Mouse (Mus musculus): ENCODE measurements around the gene Dyrk1b. TPM values are rescaled to one million over a fixed set of nuclear protein-coding genes. Genes with fewer than 3 reads are reported as not detected.
"Not testable (repeated sequence)": the region's sequence is repeated elsewhere in the genome, so short reads cannot be mapped to it uniquely, and the experiment has no call there.

Gene Dyrk1b
- polyA plus RNA-seq (2012; rRNA removed), result 40.1 and 43.3 TPM in 2 replicates

DNA sequence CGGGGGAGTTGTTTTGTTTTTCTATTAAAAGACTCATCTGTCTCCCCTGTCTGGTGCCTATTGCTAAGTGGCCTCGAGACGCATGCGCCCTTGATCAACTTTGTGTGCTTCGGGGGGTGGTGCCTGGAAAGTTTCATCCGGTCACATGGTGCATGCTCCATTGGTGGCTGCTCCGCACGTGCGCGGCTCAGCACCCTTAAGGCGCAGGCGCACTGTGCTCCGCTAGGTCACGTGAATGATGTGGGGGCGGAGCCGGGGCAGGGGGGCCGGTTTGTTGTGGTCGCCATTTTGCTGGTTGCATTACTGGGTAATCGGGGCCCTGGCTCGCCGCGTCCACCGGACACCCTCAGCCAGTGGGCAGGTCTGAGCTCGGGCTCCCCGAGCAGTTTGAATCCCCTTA is at the start of gene Dyrk1b:
TSS of gene Dyrk1b (plus strand) at position 242 of the 400 bp plus-strand sequence.
- DNase-seq (ENCODE audit: low read depth), result peak; percentile 100
- TF ChIP-seq CTCF (IDR thresholded peaks at IDR 0.05; ENCODE audit: borderline replicate concordance, extremely low read depth, insufficient read depth, insufficient read length), result no peak
- TF ChIP-seq POLR2A (IDR thresholded peaks at IDR 0.05; ENCODE audit: borderline replicate concordance, extremely low read depth, insufficient read depth, insufficient read length, poor library complexity, severe bottlenecking), result peak; percentile 21; the same call in 1 of the 2 replicates

DNA sequence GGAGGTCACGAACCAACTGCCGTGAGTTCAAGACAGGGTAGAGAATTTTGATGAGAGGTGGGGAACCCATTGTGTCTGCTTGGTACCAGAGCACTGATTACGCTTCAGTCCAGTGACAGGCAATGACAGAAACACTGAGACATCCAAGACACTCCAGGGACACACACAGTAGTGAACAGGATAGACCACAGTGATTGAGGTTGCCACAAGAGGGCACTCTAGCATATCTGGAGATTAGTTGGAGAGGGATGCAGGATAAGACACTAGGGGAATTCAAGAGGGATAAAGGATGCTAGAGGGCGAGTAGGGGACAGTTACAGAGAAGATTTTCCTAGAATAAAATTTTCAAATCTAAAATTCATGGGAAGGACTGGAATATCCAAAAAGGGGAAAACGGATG is 41.7 kb upstream of the Dyrk1b start:
- TF ChIP-seq CTCF (IDR thresholded peaks at IDR 0.05; ENCODE audit: borderline replicate concordance, extremely low read depth, insufficient read depth, insufficient read length) (peak; percentile 65; the same call in 1 of the 2 replicates), POLR2A (IDR thresholded peaks at IDR 0.05; ENCODE audit: borderline replicate concordance, extremely low read depth, insufficient read depth, insufficient read length, poor library complexity, severe bottlenecking) (no peak)
- DNase-seq (ENCODE audit: low read depth), result peak; percentile 56

DNA sequence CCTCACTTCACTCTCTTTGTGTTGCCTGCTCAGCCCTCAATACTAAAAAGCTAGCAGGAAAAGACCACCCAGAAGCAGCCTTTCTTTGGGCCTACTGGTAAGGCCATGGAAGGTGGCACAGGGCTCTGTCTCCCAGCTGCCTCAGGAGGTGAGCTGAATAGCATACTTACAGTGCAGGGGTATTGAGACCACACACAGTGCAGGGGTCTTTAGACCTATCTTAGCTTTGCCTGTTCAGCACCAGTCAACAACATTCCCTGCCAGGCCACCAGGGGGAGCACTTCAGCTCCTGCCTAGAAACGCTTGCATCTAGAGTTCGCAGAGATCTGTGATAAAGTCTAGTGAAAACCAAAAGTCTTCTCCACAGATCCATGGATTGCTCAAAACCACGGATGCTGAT is 31.0 kb upstream of the Dyrk1b start:
- DNase-seq (ENCODE audit: low read depth), result peak; percentile 81
- TF ChIP-seq POLR2A (IDR thresholded peaks at IDR 0.05; ENCODE audit: borderline replicate concordance, extremely low read depth, insufficient read depth, insufficient read length, poor library complexity, severe bottlenecking) (no peak), CTCF (IDR thresholded peaks at IDR 0.05; ENCODE audit: borderline replicate concordance, extremely low read depth, insufficient read depth, insufficient read length) (peak; percentile 93)

DNA sequence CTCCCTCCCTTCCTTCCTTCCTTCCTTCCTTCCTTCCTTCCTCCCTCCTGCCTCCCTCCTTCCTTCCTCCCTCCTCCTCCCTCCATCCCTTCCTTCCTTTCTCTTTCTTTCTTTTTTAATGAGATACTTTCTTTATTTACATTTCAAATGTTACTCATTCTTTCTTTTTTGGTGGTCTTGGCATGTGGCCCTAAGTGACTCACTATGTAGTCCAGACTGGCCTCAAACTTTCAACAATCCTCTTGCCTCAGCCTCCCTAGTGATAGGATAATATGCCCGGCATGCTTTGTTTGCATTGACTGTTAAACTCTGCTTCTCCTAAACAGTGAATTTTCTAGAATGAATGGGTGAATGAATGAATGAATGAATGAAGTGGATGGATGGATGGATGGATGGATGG is 29.4 kb upstream of the Dyrk1b start:
- no peak for TF ChIP-seq POLR2A (IDR thresholded peaks at IDR 0.05; ENCODE audit: borderline replicate concordance, extremely low read depth, insufficient read depth, insufficient read length, poor library complexity, severe bottlenecking)
- no peak for TF ChIP-seq CTCF (IDR thresholded peaks at IDR 0.05; ENCODE audit: borderline replicate concordance, extremely low read depth, insufficient read depth, insufficient read length)
- no peak for DNase-seq (ENCODE audit: low read depth)

DNA sequence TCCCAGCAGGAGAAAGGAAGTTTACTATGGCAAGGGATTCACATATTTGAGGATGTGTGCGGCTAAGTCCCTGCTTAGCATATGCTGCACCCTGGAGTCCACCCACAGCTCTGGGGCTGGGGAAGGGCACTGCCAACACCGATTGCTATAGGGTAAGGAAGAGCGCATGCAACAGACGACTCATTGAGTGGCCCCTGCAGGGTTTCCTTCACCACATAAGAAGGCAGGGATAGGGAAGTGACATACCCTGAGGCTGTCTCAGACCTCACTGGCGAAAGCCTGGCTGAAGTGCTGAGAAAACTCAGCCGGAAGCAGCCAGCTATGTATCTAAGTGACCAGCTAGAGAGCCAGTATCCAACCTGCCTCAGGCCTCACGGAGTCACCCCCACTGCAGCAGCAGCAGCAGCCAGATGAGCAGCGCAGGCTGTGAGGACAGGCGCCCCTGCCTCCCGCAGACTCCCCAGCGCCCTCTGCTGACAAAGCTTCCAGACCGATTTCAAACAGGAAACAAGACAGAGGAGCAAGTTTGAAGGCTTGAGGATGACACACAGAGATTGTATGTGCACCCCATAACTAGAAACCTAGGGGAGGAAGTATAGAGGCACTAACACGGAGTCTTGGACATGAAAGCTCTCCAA is 27.6 kb upstream of the Dyrk1b start:
- DNase-seq (ENCODE audit: low read depth), result peak; percentile 30
- no peak for TF ChIP-seq POLR2A (IDR thresholded peaks at IDR 0.05; ENCODE audit: borderline replicate concordance, extremely low read depth, insufficient read depth, insufficient read length, poor library complexity, severe bottlenecking)
- peak; percentile 52; the same call in 1 of the 2 replicates for TF ChIP-seq CTCF (IDR thresholded peaks at IDR 0.05; ENCODE audit: borderline replicate concordance, extremely low read depth, insufficient read depth, insufficient read length)

DNA sequence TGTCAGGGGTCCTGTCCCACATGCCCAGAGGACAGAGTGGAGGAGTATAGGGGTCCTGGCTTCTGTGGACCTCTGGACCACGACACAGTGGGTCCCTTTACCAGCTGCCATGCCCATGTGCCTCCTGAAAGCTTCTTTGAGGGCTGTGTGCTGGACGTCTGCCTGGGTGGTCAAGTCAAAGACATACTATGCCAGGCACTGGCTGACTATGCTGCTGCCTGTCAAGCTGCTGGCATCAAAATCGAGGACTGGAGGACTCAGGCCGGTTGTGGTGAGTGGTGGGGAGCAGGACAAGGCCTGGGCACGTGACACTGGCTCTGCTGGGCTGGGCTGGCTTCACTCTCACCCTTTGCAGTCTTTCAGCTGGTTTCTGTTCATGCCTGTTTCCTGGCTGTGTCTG is 25.7 kb upstream of the Dyrk1b start:
- DNase-seq (ENCODE audit: low read depth), result not testable (repeated sequence)

DNA sequence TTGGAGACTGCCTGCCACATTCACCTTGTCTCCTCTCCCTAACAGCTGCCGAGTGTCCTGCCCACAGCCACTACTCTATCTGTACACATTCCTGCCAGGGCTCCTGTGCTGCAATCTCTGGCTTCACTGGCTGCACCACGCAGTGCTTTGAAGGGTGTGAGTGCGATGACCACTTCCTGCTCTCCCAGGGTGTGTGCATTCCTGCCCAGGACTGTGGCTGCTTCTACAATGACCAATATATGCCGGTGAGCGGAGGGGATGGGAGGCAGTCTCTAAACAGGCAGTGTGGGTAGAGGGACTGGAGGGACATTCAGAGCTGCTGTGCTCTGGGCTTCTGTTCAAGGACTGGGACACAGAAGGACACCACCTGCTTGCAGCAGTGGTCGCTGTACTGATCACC is 20.0 kb upstream of the Dyrk1b start:
- TF ChIP-seq CTCF (IDR thresholded peaks at IDR 0.05; ENCODE audit: borderline replicate concordance, extremely low read depth, insufficient read depth, insufficient read length), result no peak
- TF ChIP-seq POLR2A (IDR thresholded peaks at IDR 0.05; ENCODE audit: borderline replicate concordance, extremely low read depth, insufficient read depth, insufficient read length, poor library complexity, severe bottlenecking), result no peak
- no peak for DNase-seq (ENCODE audit: low read depth)

DNA sequence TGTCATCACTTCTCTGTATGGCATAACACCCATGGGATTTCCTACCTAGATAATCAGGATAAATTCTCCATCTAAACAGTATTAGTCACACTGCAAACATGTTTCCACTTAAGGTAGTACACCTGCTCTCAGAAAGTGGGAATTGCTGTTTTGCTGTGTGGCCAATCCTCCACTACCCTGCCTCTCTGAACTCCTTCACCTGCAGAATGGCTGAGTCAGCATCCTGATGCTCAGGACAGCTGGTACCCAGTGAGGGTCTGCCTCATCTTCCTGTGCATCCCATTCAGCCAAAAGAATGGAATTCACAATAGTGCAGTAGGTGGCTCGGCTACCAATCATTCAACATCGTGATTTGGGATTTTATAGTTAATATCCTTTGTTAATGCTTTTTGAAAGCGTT is 19.4 kb upstream of the Dyrk1b start:
- no peak for DNase-seq (ENCODE audit: low read depth)
- no peak for TF ChIP-seq CTCF (IDR thresholded peaks at IDR 0.05; ENCODE audit: borderline replicate concordance, extremely low read depth, insufficient read depth, insufficient read length)
- no peak for TF ChIP-seq POLR2A (IDR thresholded peaks at IDR 0.05; ENCODE audit: borderline replicate concordance, extremely low read depth, insufficient read depth, insufficient read length, poor library complexity, severe bottlenecking)

DNA sequence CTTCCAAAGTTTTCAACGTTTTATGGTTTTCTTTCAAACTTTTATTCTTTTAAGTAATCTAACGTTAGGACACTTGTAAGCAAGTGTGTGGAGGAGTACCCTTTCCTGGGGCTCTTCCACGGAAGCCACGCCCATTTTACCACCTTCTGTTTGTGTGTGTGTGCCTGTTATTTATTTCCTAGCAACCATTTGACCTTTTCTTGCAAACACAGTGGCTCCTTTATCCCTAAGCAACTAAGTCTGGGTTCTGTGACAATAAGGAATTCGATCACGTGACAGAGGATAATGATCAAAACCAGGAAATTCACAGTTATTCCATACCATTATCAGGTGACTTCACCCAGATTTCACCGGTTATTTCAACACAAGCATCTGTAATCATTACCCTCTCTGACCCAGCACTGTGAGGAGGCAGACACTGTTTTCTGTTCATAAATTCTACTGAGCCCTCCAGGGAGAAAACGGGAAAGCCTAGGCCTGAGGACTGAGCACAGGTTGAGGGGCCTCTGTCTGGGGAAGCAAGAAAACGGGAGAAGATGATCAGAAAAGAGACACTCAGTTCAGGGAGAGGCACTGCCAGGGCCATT is 18.0 kb upstream of the Dyrk1b start:
- TF ChIP-seq POLR2A (IDR thresholded peaks at IDR 0.05; ENCODE audit: borderline replicate concordance, extremely low read depth, insufficient read depth, insufficient read length, poor library complexity, severe bottlenecking) (no peak), CTCF (IDR thresholded peaks at IDR 0.05; ENCODE audit: borderline replicate concordance, extremely low read depth, insufficient read depth, insufficient read length) (no peak)
- peak; percentile 5 for DNase-seq (ENCODE audit: low read depth)

DNA sequence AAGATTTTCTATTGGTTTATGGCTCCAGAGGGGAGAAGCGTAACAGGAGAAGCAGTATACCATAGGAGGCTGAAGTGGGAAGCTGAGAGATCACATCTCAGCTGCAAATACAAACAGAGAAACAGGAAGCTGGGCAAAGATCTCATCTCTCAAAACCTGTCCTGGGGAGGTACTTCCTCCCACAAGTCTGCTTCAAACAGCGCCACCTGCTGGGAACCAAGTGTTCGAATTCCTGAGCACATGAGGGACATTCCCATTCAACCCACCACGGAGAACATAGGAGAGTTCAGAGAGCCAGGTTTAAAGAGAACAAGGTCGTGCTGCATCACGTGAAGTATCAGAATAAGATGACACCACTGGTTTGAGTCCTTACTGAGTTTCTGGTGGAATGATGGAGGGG is 13.9 kb upstream of the Dyrk1b start:
- TF ChIP-seq POLR2A (IDR thresholded peaks at IDR 0.05; ENCODE audit: borderline replicate concordance, extremely low read depth, insufficient read depth, insufficient read length, poor library complexity, severe bottlenecking), result no peak
- TF ChIP-seq CTCF (IDR thresholded peaks at IDR 0.05; ENCODE audit: borderline replicate concordance, extremely low read depth, insufficient read depth, insufficient read length), result no peak
- no peak for DNase-seq (ENCODE audit: low read depth)

DNA sequence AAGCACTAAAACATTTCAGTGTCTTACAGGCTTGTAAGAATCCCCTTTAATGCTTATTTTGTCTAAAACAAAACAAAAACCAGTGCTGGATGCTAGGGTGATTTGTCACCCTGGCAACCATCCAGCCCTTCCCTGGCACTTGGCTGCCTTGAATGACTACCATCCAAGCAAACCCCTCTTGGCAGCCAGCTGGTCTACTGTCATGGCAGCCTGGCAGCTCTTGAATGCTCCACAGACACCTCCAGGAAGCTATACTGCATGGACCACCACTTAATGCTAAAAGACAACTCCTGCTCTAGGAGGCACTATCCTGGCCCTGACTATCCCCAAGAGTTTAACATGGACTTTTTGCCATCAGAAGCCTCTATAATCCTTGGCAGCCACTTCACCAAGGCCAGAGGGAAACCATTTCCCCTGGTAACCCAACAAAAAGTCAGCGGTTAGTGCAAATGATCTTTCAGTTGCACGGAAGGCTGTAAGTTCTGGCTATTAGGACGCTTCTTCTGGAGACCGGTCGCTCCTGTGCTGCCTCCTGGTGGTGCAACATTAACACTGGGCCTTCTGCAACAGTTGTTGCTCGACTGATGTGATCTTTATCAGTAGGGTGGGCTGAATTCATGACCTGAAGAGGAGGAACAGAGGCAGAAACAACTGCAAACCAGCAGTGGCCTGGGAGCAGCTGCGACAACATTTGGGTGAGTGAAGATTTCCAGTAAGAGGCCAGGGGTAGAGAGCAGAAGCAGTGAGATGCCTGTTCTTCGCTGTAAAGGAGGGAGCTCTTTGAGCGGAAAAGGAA is 10.8 kb upstream of the Dyrk1b start:
- DNase-seq (ENCODE audit: low read depth), result peak; percentile 89
- TF ChIP-seq POLR2A (IDR thresholded peaks at IDR 0.05; ENCODE audit: borderline replicate concordance, extremely low read depth, insufficient read depth, insufficient read length, poor library complexity, severe bottlenecking), result no peak
- TF ChIP-seq CTCF (IDR thresholded peaks at IDR 0.05; ENCODE audit: borderline replicate concordance, extremely low read depth, insufficient read depth, insufficient read length), result peak; percentile 73

All from brain, embryonic 14.5 days (tissue).